Mouse (Mus musculus): ENCODE data around the gene Prdx2.

The Prdx2 gene

DNA sequence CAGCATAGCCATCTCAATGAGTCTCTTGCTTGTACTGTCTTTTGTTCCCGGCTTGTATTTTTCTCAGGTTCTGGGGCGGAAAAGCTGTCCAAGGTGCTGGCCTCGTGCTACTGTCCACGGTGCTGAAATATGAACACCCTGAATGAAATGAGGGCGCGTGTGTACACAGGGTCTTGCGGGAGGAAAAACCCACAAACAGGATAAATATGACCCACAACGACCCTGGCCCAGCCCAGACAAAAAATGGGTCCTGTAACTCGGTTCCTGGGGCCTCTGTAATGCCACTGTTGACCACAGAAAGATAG is 22.2 kb upstream of the Prdx2 start:
- 25% methylated on average over 9 of the region's 9 CpGs for WGBS

DNA sequence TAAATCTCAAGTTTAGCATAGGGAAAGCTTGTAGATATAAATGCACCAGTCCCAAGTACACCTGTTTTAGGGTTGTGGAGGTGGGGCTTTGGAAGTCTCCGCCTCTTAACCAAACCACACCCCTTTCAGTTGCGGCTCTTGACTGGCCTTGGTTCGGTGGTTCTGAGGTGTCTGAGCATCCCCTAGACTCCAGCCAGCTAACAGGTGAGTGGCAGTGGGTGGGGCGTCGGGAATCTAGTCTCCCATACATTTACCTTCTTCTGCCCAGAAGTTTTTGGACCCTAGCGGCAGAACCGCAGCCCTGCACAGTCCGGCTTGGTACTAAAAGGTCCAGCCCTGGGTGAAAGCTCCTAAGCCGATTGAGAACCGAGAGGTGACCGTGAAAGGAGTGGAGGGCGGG is 19.6 kb upstream of the Prdx2 start:
- 15% methylated on average over 12 of the region's 12 CpGs for WGBS

DNA sequence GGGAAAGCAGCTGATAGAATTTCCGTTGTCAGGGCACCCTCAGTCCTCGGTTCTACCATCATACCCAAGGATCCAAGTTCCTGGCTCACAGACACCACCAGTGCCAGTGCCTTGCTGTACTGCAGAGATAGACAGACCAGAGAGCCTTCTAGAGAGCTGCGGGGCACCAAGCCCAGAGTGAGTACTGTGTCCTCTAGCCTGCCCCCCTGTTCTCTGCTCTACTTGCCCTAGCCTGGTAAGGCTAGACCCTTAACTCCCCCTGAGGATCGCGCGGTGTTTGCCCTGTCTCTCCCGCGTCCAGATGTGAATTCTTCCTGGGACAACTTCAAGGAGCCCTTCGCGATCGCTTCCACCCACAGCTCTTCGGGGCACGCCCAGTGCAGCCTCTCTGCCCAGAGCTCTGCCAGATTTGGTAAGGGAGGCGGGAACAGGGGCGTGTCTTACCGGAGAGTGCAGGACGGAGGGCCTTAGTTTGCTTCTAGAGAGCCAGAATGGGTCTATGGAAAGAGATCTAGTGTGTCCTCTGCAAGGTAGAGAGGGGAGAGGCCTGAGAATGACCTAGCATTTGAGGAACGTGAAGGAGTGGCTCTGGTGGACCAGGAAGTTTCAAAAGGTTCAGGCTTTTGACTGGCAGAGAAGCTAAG is 16.7 kb upstream of the Prdx2 start:
- 12% methylated on average over 18 of the region's 18 CpGs for WGBS

DNA sequence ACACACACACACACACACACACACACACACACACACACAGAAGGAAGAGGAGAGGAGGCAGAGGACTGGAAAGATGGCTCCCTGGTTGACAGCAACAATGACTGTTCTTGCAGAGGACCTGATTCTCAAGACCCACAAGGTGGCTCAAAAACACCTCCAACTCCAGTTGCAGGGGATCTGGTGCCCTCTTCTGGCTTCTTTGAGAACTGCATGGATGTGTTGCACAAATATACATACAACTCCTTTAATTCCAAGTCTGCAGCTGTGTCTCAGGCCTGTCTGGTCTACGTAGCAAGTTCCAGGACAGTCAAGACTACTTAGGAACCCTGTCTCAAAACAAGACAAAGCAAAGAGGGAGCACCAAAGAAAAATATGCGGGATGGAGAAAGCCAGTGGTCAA is 12.6 kb upstream of the Prdx2 start:
- 44% methylated on average over 2 of the region's 2 CpGs for WGBS

DNA sequence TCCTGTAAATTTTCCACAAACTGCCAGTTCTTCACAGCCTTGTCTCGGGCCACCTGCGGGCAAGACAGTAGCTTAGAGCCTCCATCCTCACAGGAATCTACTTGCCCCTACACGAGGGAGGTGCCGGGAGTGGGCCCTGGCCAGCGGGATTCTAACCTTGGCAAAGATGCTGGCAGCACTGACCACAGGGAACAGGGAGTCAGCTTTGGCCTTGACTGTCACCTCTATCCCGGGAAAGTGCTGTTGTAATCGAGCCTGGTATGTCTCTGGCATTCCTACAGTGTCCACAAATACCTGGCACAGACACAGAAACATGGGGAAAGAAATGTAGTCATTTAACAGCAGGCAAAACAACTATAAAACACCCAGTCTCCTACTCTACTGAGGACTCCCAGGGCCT is 9.6 kb upstream of the Prdx2 start:
- WGBS, result 91% methylated on average over 7 of the region's 7 CpGs

DNA sequence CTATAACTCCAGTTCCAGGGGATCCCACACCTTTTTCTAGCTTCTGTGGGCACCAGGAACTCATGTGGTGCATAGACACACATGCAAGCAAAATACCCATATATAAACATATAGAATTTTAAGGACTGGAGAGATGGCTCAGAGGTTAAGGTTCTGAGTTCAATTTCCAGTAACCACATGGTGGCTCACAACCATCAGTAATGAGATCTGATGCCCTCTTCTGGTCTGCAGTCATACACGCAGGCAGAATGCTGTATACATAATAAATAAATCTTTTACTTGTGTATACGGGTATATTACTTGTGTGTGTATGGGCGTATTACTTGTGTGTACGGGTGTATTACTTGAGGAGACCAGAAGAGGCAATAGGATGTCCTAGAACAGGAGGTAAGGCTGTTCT is 5.4 kb upstream of the Prdx2 start:
- WGBS, result 84% methylated on average over 4 of the region's 4 CpGs

DNA sequence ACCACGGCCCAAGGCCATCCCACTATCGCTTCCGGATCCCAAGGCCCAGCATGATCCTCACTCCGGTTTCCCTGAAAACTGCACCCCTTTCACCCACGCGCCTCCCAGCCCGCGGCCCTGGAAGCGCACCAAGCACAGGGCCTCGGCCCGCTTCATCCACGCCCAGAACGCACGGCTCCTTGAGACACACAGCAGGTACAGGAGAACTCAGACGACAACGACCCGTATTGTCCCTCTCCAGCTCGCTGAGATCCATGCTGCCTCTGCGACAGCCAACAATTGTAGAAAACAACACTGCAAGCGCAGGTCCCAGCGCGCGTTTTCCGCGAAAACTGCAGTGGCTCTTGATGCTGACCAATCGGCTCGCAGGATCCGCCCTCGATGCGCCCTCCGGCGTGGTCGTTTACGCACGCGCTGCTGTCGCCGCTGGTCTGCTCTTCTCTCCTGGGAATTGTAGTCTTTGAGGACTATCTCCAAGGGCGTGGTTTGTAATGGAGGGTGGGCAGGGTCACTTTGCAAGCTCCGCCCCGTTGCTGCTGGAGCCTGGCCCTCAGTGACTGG is 3.6 kb upstream of the Prdx2 start:
- under 1% methylated on average over 41 of the region's 41 CpGs for WGBS

DNA sequence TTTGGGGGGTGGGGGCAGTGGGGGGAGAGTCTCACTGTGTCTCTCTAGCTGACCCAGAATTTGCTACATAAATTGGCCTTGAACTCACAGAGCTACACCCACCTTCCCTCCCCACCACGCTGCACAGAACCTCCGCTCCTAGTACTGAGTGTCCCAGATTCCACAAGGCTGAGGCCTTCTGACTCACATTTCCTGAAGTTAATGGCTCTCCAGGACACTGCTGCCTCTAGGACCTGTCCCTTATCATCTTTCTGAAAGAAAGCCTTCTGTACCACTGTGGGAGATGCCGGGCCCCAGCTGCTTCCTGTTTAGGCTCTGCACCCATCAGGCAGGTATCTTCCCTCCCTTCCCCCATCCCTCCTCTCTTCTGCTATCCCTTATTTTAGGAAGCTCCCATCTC is 2.8 kb upstream of the Prdx2 start:
- 58% methylated on average over 3 of the region's 3 CpGs for WGBS

DNA sequence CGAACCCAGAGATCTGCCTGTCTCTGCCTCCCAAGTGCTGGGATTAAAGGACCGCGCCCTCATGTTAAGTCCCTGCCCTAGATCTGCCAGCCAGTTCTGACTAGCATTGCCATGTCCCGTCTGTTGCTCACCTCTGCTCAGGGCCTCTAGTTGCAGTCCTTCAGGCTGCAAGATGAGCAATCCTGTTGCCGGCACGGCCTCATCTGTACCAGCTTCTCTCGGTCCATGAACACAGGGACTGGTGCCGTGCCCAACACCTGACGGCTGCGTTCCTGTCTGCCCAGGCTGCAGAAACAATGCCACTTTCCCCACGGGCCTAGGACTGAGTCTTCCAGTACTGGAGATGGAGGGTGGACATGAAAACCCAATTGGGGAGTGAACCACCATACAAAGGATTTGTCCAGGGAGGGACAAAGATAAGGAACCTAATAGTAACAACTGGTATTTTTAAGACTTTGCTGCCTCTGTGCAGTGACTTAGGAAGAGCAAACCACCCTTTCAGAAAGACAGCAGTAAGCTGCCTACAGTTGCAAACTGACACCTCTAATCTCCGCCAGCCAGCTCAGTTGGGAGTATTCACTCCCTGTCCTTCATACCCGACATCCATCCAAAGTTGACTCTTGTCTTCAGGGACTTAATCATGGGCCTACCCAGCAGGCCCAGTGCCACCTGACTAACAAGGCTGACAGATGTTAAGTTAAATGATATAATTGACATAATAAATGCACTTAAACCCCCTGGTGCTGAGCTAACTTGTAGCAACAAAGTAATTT is 1.7 kb upstream of the Prdx2 start:
- WGBS, result 89% methylated on average over 13 of the region's 13 CpGs

DNA sequence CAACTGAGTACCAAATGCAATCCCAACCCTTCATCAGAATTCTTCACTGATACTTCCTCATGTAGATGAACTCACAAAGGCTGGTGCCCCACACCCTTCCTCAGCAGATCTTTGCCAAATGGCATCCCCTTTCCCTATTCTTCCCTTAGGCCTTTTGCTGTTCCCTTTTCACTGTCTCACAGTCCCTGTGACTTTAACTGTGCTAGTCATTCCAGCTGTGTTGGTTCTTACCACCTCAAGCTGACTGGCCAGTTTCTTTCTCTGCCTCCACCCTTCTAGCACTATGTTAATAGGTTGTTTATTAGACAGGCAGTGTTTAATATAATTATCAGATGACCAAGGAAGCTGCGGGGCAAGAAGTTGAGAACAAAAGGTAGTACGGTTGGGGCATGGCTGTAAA is 737 bp upstream of the Prdx2 start:
- 14% methylated on average over 2 of the region's 2 CpGs for WGBS

DNA sequence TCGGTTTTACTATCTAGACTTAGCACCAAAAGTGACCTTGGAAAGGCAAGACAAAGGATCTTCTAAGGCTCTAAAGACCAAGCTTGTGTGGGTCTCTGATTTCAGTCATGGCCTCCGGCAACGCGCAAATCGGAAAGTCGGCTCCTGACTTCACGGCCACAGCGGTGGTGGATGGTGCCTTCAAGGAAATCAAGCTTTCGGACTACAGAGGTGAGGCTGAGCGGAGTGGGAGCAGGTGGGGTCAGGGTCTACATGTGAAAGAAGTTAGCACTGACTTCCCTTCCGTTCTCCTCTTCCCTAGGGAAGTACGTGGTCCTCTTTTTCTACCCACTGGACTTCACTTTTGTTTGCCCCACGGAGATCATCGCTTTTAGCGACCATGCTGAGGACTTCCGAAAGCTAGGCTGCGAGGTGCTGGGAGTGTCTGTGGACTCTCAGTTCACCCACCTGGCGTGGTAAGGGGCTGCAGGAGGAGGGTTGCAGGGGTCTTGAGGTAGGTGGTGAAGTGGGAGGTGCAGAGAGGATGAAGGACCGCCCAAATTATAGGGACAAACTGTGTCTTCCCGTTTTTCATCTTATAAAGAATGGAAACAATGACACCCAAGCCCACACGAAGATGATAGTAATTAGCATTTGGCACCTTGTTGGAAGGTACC is 876 bp downstream of the Prdx2 start:
- 6% methylated on average over 21 of the region's 21 CpGs for WGBS

DNA sequence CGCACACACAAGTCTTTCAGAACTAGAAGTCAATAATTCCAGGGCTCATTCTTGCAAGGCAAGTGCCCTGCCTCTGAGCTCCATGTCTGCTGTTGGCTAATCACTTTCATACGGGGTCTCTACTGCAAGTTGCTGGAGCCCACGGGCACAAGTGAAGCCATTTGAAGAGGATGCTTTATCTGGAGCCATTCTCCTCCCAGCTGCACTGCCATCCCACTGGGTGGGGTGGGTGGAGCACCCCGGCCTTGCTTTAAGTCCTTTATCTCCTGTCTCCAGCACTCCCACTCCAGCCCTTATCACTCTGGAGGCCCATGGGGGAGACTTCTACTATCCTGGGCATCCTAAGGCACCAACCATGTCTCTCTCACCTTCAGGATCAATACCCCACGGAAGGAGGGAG is 1.5 kb downstream of the Prdx2 start:
- WGBS, result 47% methylated on average over 5 of the region's 5 CpGs

DNA sequence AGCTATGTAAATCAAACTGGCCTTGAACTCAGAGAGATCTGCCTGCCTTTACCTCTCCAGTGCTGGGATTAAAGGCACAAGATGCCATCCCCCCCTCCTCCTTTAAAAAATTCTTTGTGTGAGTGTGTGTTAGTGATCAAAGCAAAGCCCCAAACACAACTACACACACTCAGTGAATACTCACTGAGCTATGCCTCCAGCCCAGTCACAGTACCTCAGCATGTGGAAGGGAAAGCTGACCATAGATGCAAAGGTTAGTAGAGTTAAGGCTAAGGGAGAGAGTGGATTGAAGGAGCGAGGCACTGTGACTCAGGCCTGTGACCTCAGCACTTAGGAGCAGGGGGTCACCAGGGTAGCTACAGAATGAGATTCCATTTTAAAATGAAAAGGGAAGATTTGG is 3.7 kb downstream of the Prdx2 start:
- 85% methylated on average over 1 of the region's 1 CpGs for WGBS

DNA sequence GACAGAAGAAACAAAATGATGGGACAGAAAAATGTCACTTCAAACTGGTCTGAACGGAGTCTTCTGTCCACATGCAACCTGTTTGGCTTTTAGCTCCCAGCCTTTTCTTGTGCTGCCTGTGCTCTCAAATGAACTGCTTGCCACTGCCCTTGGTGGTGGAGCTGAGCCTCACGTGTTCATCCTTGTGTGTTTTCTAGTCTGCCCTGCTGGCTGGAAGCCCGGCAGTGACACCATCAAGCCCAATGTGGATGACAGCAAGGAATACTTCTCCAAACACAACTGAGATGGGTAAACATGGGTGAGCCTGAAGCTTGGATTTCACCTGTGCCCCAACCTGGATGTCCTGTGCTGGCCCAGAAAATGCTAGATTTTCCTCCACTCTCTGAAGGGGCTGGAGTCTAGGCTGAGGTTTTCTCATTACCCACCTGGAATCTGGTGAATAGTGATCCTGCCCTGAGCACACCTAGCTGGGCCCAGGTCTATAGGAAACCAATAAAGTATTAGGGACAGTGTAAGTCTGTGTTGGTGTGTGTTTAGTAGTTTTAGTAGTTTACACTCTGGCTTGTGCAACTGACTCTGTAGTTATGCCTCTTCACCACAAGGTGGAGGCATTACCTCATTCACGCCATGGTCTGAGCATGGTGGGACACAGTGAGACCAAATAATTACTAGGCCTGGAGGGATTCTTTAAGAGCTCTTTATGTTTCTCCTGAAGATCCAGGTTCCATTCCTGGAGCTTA is 4.6 kb downstream of the Prdx2 start:
- 37% methylated on average over 4 of the region's 4 CpGs for WGBS

DNA sequence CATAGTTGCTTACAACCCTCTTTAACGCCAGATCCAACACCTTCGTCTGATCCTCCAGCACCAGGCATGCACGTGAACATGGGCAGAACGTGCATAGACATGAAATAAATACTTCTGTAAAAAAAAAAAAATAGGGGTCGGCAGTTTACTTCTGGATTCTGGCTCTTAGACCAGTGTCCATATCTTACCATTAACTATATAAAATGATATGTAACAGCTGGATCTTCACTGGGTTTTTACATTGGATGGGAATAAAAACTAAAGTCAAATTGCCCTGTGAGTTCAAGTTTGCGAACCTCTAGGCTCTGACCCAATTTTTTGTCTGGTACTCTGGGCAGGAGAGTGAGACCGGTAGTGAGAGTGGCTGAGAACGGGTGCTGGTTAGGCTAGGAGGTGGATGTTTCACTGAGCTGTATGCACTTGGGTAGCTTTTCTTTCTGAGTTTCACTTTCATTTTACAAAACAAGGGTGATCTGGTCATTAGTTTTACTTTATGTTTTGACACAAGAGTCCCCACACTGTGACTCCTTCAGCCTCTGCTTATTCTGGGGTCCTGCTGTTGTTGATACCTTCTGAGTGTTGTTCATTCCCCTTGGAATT is 5.3 kb downstream of the Prdx2 start:
- 73% methylated on average over 8 of the region's 8 CpGs for WGBS

DNA sequence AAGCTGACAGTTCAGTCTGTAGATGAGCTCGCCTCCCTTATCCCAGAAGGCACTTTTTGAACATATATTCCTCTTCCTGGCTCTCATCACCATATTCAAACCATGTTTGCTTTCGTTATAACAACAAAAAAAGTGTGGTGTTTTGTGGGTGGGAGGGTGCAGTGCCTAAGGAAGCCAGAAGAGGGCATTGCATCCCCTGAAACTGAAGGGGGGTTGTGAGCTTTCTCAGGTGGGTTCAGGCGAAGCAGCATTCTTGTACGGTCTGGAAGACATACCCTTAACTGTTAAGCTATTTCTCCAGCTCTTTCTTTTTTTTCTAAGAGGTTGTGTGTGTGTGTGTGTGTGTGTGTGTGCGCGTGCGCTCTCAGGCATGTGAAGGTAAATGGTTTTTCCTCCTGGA is 6.0 kb downstream of the Prdx2 start:
- 17% methylated on average over 7 of the region's 7 CpGs for WGBS

DNA sequence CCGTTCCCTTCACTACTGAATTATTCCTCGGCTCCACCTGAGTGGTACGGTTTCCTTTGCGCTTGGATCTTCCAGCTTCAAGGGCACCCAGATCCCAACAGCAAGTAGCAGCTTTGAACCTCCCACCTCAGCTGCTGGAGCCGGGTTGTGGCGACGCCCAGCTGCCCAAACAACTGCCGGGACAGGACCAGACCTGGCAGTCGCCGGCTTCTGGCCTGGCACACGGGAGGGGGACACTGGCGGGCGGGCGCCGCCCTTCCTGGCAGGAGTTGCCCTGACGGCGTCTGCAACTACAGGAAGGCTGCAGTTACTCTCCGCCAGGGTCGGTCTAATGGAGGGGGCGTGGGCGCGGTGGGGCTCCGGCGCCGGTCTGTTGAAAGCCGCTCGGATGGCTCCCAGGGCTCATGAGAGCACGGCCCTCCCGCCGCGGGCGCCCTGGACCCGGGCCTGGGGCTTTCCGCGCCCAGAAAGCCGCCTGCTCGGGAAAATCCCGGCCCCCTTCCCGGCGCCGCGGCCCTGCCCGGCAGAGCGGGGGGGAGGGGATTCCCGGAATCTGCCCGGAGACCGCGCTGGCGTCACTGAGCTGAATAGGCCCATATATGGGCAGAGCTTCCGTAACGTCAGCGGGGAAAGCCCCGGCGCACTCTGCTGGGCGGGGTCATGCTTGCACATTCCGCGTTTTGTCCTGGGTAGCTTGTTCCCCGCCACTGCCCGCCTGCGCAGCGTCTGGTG is 6.8 kb downstream of the Prdx2 start:
- under 1% methylated on average over 61 of the region's 61 CpGs for WGBS

DNA sequence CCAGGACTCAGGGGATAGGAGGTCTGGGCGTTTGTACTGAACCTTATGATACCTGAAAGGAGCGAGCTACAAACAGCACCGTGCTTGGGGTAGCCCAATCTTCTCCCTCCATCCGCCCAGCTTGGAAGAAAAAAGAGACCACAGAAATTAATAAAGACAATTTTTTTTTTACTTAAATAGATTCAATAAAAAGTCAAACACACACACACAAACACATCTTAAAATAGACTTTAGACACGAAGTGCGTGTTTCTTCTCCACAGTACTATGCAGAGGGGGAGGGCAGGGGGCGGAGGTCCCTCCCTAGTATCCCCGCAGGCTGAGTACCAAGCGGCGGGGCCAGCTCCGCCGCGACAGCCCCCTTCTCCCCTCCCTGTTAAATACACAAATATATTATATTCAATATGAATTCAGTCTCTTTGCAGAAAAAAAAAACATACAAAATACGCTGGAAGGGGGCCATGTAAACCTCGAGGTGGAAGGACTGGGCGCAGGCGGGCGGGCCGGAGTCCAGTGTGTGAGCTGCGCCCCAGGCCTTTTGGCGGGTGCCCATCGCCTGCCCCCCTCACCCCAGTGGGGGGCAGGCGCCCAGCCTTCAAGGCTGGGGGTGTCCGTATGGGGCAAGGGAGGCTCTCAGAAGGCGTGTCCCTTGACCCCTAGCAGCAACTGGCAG is 7.5 kb downstream of the Prdx2 start:
- WGBS, result under 1% methylated on average over 25 of the region's 25 CpGs

DNA sequence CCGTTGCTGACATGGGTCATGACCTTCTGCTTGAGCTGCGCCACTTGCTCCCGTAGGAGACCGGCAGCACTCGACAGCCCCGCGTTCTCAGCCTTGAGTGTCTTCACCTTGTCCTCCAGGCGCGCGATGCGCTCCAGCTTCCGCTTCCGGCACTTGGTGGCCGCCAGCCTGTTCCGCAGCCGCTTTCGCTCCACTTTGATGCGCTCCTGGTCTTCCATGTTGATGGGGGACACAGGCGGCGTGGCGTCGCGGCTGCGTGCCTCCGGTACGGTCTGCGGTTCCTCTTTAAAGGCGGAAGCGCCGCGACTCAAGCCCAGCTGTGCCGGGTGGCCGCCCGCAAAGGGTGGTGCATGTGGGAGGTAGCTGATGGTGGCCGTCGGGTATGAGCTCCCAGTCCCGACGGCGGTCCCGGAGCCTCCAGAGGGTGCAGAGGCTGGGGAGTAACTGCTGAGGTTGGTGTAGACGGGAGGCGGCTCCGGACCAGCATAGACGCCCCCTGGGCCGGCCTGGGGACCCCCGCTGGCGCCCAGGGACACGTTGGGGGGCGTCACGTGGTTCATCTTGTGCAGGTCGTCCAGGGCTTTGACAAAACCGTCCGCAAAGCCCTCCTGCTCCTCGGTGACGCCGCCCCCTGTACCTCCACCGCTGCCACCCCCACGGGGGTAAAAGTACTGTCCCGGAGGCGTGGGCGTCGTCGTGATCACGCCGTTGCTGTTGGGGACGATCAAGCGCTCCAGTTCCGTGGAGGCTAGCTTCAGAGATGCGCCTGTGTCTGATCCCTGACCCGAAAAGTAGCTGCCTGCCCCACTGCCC is 8.3 kb downstream of the Prdx2 start:
- under 1% methylated on average over 70 of the region's 70 CpGs for WGBS
